Mouse (Mus musculus) CH12.LX (cell line): Measurements from ENCODE around the gene Ubxn10. TPM values are rescaled to one million over a fixed set of nuclear protein-coding genes. Genes with fewer than 3 reads are reported as not detected.

Experiments
- DNase-seq: peaks from one replicate; pipeline ENCODE4 v3.0.0-alpha.2; 2013; ENCODE audit errors: extremely low read depth
- H3K27ac ChIP-seq: 2 replicates; pipeline ENCODE4 v1.5.1; 2012; ENCODE audit warnings: low read depth, mild to moderate bottlenecking, control low read depth, moderate library complexity; ENCODE audit not compliant: insufficient read depth
- H3K27me3 ChIP-seq: replicated peaks from 2 replicates; pipeline ENCODE3; 2012; ENCODE audit warnings: inconsistent platforms
- H3K36me3 ChIP-seq, 2 experiments: replicated peaks in 1 of 2; 2 replicates each; pipeline versions ENCODE3 to v1.6.1; 2012; ENCODE audit warnings: inconsistent platforms in 1 of 2, low read length in 1 of 2, mild to moderate bottlenecking in 1 of 2, mixed read lengths in 1 of 2, moderate library complexity in 1 of 2; ENCODE audit not compliant: control insufficient read depth in 1 of 2, insufficient read depth in 1 of 2
- H3K4me1 ChIP-seq, 2 experiments: 2 replicates each; pipeline ENCODE4 v1.6.1; 2012; ENCODE audit warnings: inconsistent platforms in 1 of 2, moderate library complexity in 1 of 2; ENCODE audit not compliant: insufficient read depth in 2 of 2, control insufficient read depth in 1 of 2
- H3K4me2 ChIP-seq: 2 replicates; pipeline ENCODE4 v1.6.1; 2012; ENCODE audit warnings: low read depth, mild to moderate bottlenecking, control low read depth; ENCODE audit not compliant: poor library complexity, insufficient read depth, severe bottlenecking
- H3K4me3 ChIP-seq, 3 experiments: fragments of 150-350 bp in 1 of 3; sonication (generic) in 1 of 3; replicated peaks in 1 of 3; 2 replicates each; pipeline versions ENCODE3 to v1.5.1; 2011 to 2012; ENCODE audit warnings: low read depth in 2 of 3, low read length in 2 of 3, mild to moderate bottlenecking in 2 of 3, moderate library complexity in 2 of 3, control low read depth in 1 of 3, improper control_type of control experiment in 1 of 3, inconsistent platforms in 1 of 3, mixed read lengths in 1 of 3; ENCODE audit not compliant: poor library complexity in 1 of 3
- H3K79me2 ChIP-seq: replicated peaks from 2 replicates; pipeline ENCODE4 v1.6.1; 2012; ENCODE audit warnings: mild to moderate bottlenecking, moderate library complexity; ENCODE audit not compliant: control insufficient read depth, poor library complexity, insufficient read depth, severe bottlenecking; ENCODE audit errors: extremely low read depth
- H3K9ac ChIP-seq: 2 replicates; pipeline ENCODE4 v1.6.1; 2012; ENCODE audit warnings: low read depth, mild to moderate bottlenecking, control low read depth, moderate library complexity; ENCODE audit not compliant: insufficient read depth
- H3K9me3 ChIP-seq: replicated peaks from 2 replicates; pipeline ENCODE3; 2012; ENCODE audit warnings: low read length, inconsistent platforms, mixed read lengths
- BHLHE40 ChIP-seq: IDR thresholded peaks from 2 replicates; pipeline ENCODE4 v1.6.1; 2011; ENCODE audit warnings: mild to moderate bottlenecking, low read depth, low read length, improper control_type of control experiment
- CHD1 ChIP-seq: IDR thresholded peaks from 2 replicates; pipeline ENCODE4 v1.6.1; 2012; ENCODE audit warnings: low read depth, low read length, improper control_type of control experiment, inconsistent platforms
- CHD2 ChIP-seq: IDR thresholded peaks from 2 replicates; pipeline ENCODE4 v1.6.1; 2011; ENCODE audit warnings: low read length, improper control_type of control experiment
- ELF1 ChIP-seq: IDR thresholded peaks from 2 replicates; pipeline ENCODE4 v1.6.1; 2014; ENCODE audit warnings: low read depth, mild to moderate bottlenecking, inconsistent platforms, low read length, improper control_type of control experiment
- ETS1 ChIP-seq: conservative IDR thresholded peaks from 2 replicates; pipeline ENCODE4 v1.6.1; 2012; ENCODE audit warnings: low read depth, mild to moderate bottlenecking, inconsistent platforms, low read length, improper control_type of control experiment, moderate library complexity
- GABPA ChIP-seq: IDR thresholded peaks from 2 replicates; pipeline ENCODE4 v1.6.1; 2012; ENCODE audit warnings: low read depth, low read length, improper control_type of control experiment, inconsistent platforms; ENCODE audit not compliant: insufficient replicate concordance
- HCFC1 ChIP-seq: IDR thresholded peaks from 2 replicates; pipeline ENCODE4 v1.6.1; 2012; ENCODE audit warnings: low read depth, mild to moderate bottlenecking, inconsistent platforms, low read length, improper control_type of control experiment
- IRF4 ChIP-seq: IDR thresholded peaks from 2 replicates; pipeline ENCODE4 v1.6.1; 2014; ENCODE audit warnings: low read depth, mild to moderate bottlenecking, inconsistent platforms, low read length, improper control_type of control experiment
- JUND ChIP-seq: conservative IDR thresholded peaks from 2 replicates; pipeline ENCODE4 v1.6.1; 2011; ENCODE audit warnings: low read depth, low read length, improper control_type of control experiment
- KAT2A ChIP-seq: IDR thresholded peaks from 2 replicates; pipeline ENCODE4 v1.6.1; 2012; ENCODE audit warnings: low read length, improper control_type of control experiment, inconsistent platforms; ENCODE audit not compliant: insufficient replicate concordance
- MEF2A ChIP-seq: IDR thresholded peaks from 2 replicates; pipeline ENCODE4 v1.6.1; 2014; ENCODE audit warnings: low read depth, mild to moderate bottlenecking, inconsistent platforms, low read length, improper control_type of control experiment, borderline replicate concordance
- MXI1 ChIP-seq: IDR thresholded peaks from 2 replicates; pipeline ENCODE4 v1.6.1; 2011; ENCODE audit warnings: mild to moderate bottlenecking, low read depth, low read length, improper control_type of control experiment
- MYC ChIP-seq: IDR thresholded peaks from 2 replicates; pipeline ENCODE4 v1.6.1; 2011; ENCODE audit warnings: low read depth, mild to moderate bottlenecking, improper control_type of control experiment, low read length
- PAX5 ChIP-seq: IDR thresholded peaks from 2 replicates; pipeline ENCODE4 v1.6.1; 2012; ENCODE audit warnings: low read length, inconsistent platforms, mixed read lengths
- POLR2A ChIP-seq: IDR thresholded peaks from 2 replicates; pipeline ENCODE4 v1.6.1; 2011; ENCODE audit warnings: low read depth, mild to moderate bottlenecking, improper control_type of control experiment, low read length
- POLR2AphosphoS2 ChIP-seq: IDR thresholded peaks from 2 replicates; pipeline ENCODE4 v1.6.1; 2011; ENCODE audit warnings: low read depth, low read length, improper control_type of control experiment
- RAD21 ChIP-seq: IDR thresholded peaks from 2 replicates; pipeline ENCODE4 v1.6.1; 2011; ENCODE audit warnings: low read depth, mild to moderate bottlenecking, low read length, improper control_type of control experiment, moderate library complexity
- RCOR1 ChIP-seq: conservative IDR thresholded peaks from 2 replicates; pipeline ENCODE4 v1.6.1; 2012; ENCODE audit warnings: low read depth, mild to moderate bottlenecking, inconsistent platforms, low read length, improper control_type of control experiment
- SIN3A ChIP-seq: IDR thresholded peaks from 2 replicates; pipeline ENCODE4 v1.6.1; 2012; ENCODE audit warnings: low read length, improper control_type of control experiment, inconsistent platforms
- TBP ChIP-seq: conservative IDR thresholded peaks from 2 replicates; pipeline ENCODE4 v1.6.1; 2011; ENCODE audit warnings: low read depth, low read length, improper control_type of control experiment
- USF1 ChIP-seq: IDR thresholded peaks from 2 replicates; pipeline ENCODE4 v1.6.1; 2014; ENCODE audit warnings: low read depth, mild to moderate bottlenecking, inconsistent platforms, low read length, improper control_type of control experiment
- ZKSCAN1 ChIP-seq: IDR thresholded peaks from 2 replicates; pipeline ENCODE4 v1.6.1; 2012; ENCODE audit warnings: low read depth, inconsistent platforms, low read length, improper control_type of control experiment, borderline replicate concordance
- ZMIZ1 ChIP-seq: IDR thresholded peaks from 2 replicates; pipeline ENCODE4 v1.6.1; 2012; ENCODE audit warnings: low read depth, mild to moderate bottlenecking, inconsistent platforms, low read length, improper control_type of control experiment
- ZNF384 ChIP-seq: IDR thresholded peaks from 2 replicates; pipeline ENCODE4 v1.6.1; 2012; ENCODE audit warnings: low read depth, low read length, improper control_type of control experiment, inconsistent platforms
- dilution Hi-C: fragments of 300-500 bp; cut with MboI; formaldehyde crosslinking; loops from 2 replicates; pipeline ENCODE4 v1.14.3; 2020; ENCODE audit warnings: low sequenced_read_pairs; ENCODE audit not compliant: extremely low pct_unique_long_range_greater_than_20kb, extremely low pct_ligation_motif_present
- in situ Hi-C: fragments of 300-500 bp; cut with MboI; formaldehyde crosslinking; loops from 3 replicates; pipeline ENCODE4 v1.14.3; 2019; ENCODE audit warnings: low sequenced_read_pairs, low pct_ligation_motif_present, low pct_unique_long_range_greater_than_20kb, mixed read lengths
- polyA plus RNA-seq: library from polyadenylated mRNA; unstranded; fragments of >175 nt; gene quantifications from 2 replicates; pipeline ENCODE4 v1.2.1, GENCODE M21; 2012; ENCODE audit warnings: low read depth; ENCODE audit not compliant: insufficient read length
- total RNA-seq, 2 experiments: library from RNA; depleted of rRNA; stranded (reverse); fragments of 300-350 nt in 1 of 2; fragments of >200 nt in 1 of 2; gene quantifications; 2 replicates each; pipeline ENCODE4 v1.2.3; 2012 to 2014

Ubxn10 gene
- total and polyA plus RNA-seq, 3 experiments: not detected

- no peaks in the 10 kb centered on the region for H3K9me3 ChIP-seq
- no peak for DNase-seq
- no peak overlapping the region for H3K9ac ChIP-seq
- in situ Hi-C loops (no loop called here), dilution Hi-C loops (no loop called here)
- peaks cover 87% of the 10 kb centered on the region for H3K27me3 ChIP-seq
- H3K79me2 ChIP-seq: no peaks in the 10 kb centered on the region
- H3K27ac ChIP-seq: no peak overlapping the region
- no peak overlapping the region for H3K4me2 ChIP-seq
- no peaks in the 10 kb centered on the region for H3K36me3 ChIP-seq
- no peaks in the 10 kb centered on the region for H3K4me1 ChIP-seq
- TF ChIP-seq ZKSCAN1: no peak
- TF ChIP-seq HCFC1: no peak
- no peak for TF ChIP-seq MEF2A
- TF ChIP-seq RCOR1: no peak
- no peak for TF ChIP-seq CHD1
- TF ChIP-seq JUND: no peak
- no peak for TF ChIP-seq IRF4
- TF ChIP-seq GABPA: no peak
- H3K4me3 ChIP-seq: no peak overlapping the region
Observed at GRCm38 (mm10) chr4:138691443-138692181, 45.4 kb downstream of the Ubxn10 start.

DNA sequence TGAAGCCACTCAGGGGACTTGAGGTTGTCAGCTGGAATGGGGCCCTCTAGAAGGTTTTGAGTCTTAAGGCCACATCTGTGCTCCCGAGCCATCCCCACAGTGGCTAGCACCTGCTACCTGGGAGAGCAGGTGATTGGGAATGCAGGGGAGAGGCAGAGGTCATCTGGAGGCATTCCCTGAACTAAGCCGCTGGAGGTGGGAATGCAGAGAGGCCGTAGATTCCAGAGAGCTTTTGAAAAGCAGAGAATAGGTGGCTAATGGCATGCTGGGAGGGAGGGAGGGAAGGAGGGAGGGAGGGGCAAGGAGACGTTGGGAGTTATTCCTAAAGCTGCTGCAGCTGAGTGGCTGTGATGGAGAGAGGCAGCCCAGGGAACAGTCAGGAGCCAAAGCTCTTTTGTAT lies 46.4 kb downstream of the Ubxn10 start:
- Histone ChIP-seq H3K9me3 (no peaks in the 10 kb centered on the region), H3K36me3 (no peaks in the 10 kb centered on the region)
- dilution Hi-C loops: no loop called here
- in situ Hi-C loops: no loop called here
- TF ChIP-seq MXI1 (no peak), KAT2A (no peak), MYC (no peak), ELF1 (no peak), SIN3A (no peak), POLR2AphosphoS2 (no peak), RAD21 (no peak), TBP (no peak), JUND (no peak), ZKSCAN1 (no peak), POLR2A (no peak), PAX5 (no peak), CHD2 (no peak), ETS1 (no peak), ZNF384 (no peak), BHLHE40 (no peak), ZMIZ1 (no peak), USF1 (no peak)
- TF ChIP-seq, all 38 proteins: peak for 0
- H3K27me3 ChIP-seq: peaks cover 87% of the 10 kb centered on the region
- no peak overlapping the region for H3K9ac ChIP-seq
- H3K4me1 ChIP-seq: no peaks in the 10 kb centered on the region
- no peak overlapping the region for H3K27ac ChIP-seq
- H3K79me2 ChIP-seq: no peaks in the 10 kb centered on the region
- DNase-seq: no peak
- H3K4me2 ChIP-seq: no peak overlapping the region
- H3K4me3 ChIP-seq: no peak overlapping the region
